Mouse (Mus musculus): ENCODE results near the gene Npb.

DNA sequence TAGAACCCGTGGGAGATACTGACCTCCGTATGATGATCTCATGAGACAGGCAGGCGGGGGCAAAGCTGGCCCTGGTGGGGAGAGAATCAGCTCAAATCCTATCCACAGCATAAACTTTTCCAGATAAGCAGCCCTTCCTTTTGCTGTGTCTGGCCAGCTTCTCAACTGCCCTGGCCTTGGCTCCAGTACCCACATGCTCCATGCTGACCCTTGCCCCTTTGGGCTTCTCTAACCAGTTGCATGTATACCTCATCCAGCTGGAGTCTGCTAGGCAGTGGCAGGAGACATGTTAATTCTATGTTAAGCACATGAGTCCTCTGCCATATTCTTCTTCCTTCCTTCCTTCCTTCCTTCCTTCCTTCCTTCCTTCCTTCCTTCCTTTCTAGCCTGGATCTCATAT, 46.5 kb downstream of the Npb start:
- TF ChIP-seq EP300 (IDR thresholded peaks at IDR 0.05; ENCODE audit: low read depth) = no peak
- TF ChIP-seq CTCF (IDR thresholded peaks at IDR 0.05; ENCODE audit: low read depth) = no peak

All from liver, embryonic 14.5 days (tissue).